Mouse (Mus musculus) effector memory CD4-positive, alpha-beta T cell, adult 7 months (primary cell): Measurements from ENCODE around the gene Rnf180. TPM values are rescaled to one million over a fixed set of nuclear protein-coding genes. Genes with fewer than 3 reads are reported as not detected.

Experiments
- polyA plus RNA-seq: library from polyadenylated mRNA; unstranded; fragments of 100-300 nt; shearing (Covaris generic); gene quantifications from one replicate; pipeline ENCODE4 v1.2.1, GENCODE M21; 2017

Rnf180 gene
- polyA plus RNA-seq, result 0.21 TPM

DNA sequence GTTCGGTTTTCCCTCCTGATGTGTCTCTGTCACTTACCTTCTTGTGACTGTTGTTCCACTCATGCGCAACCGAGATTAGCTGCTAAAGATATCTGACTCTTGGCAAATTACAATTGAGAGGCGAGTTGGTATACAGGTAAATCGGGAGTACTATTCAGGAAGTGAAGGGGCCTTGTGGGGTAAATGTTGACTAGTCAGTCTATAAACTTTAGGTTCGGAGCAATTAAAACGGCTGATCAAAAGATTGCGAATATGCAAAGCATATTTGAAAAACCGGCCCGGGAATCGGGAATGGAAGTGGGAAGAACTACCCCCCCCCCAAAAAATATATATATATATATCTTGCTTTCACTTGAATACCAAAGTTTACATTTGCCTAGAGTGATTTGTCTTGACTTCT, at the start of gene Rnf180:
Gene Rnf180 (minus strand): TSS at position 101 of the 400 bp plus-strand sequence.

DNA sequence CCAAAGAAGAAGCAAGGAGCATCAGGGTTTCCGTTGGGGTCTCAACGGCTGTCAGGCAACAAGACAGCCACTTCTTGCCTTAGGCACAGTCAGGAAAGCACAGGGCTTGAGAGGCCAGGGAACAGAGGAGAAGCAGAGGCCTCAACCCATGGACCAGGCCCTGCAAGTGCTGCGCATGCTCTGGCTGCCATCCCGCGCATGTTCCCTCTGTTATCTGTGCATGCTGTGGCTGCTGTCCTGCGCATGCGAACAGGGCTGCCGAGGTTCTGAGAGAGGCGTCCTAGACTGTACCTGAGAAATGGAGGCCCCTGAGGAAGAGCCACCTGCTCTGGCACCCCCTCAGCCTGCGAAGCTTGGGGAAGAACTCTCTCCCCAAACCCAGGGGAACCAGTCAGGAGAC, 212.8 kb downstream of the Rnf180 start, which contains the start of gene 4933425L06Rik:
Gene 4933425L06Rik (plus strand): TSS at position 261 of the 400 bp plus-strand sequence.

Other genes with a start within 250 kb of the Rnf180 start
- not detected for gene Rgs7bp, start 239.9 kb downstream of the Rnf180 start, polyA plus RNA-seq
- gene 4933425L06Rik, start 212.7 kb downstream of the Rnf180 start, polyA plus RNA-seq, result not detected
- not detected for gene Htr1a, start 148.8 kb upstream of the Rnf180 start, polyA plus RNA-seq